Mouse (Mus musculus) limb, embryonic 12.5 days (tissue): ENCODE data around the gene Nipsnap2. TPM values are rescaled to one million over a fixed set of nuclear protein-coding genes. Genes with fewer than 3 reads are reported as not detected.

Experiments
- ATAC-seq: fragments of 200-750 bp; cut with Nextera tagmentation; 2 replicates; pipeline ENCODE4 v1.8.0; 2017; ENCODE audit warnings: low read depth, moderate TSS enrichment; ENCODE audit not compliant: insufficient number of reproducible peaks, insufficient read depth, low FRiP score, low TSS enrichment
- H3K27ac ChIP-seq: fragments of 300-500 bp; sonication (generic); 2 replicates; pipeline ENCODE4 v1.5.1; 2016; ENCODE audit warnings: mild to moderate bottlenecking, moderate library complexity
- H3K27me3 ChIP-seq: fragments of 300-500 bp; sonication (generic); 2 replicates; pipeline ENCODE4 v1.6.1; 2016; ENCODE audit warnings: mild to moderate bottlenecking, moderate library complexity
- H3K36me3 ChIP-seq: fragments of 300-500 bp; sonication (generic); 2 replicates; pipeline ENCODE4 v1.6.1; 2016; ENCODE audit warnings: mild to moderate bottlenecking, moderate library complexity
- H3K4me1 ChIP-seq: fragments of 300-500 bp; sonication (generic); replicated peaks from 2 replicates; pipeline ENCODE4 v1.6.1; 2016
- H3K4me2 ChIP-seq: fragments of 300-500 bp; sonication (generic); 2 replicates; pipeline ENCODE4 v1.6.1; 2016; ENCODE audit warnings: mild to moderate bottlenecking, moderate library complexity
- H3K4me3 ChIP-seq: fragments of 300-500 bp; sonication (generic); replicated peaks from 2 replicates; pipeline ENCODE4 v1.5.1; 2016; ENCODE audit warnings: mild to moderate bottlenecking
- H3K9ac ChIP-seq: fragments of 300-500 bp; sonication (generic); replicated peaks from 2 replicates; pipeline ENCODE4 v1.6.1; 2016; ENCODE audit warnings: mild to moderate bottlenecking, moderate library complexity
- H3K9me3 ChIP-seq: fragments of 300-500 bp; sonication (generic); 2 replicates; pipeline ENCODE4 v1.6.1; 2016; ENCODE audit warnings: mild to moderate bottlenecking, moderate library complexity
- WGBS: fragments of 180-500 bp; shearing (Covaris S2); methylation state at CpG from one replicate; pipeline ENCODE4 v1.1.7; 2016; 5-methylcytosine and 5-hydroxymethylcytosine counted together
- polyA plus RNA-seq: library from polyadenylated mRNA; unstranded; fragments of >200 nt; fragmentation: Nextera tagmentation; extraction: Ambion mirVana; gene quantifications from 2 replicates; pipeline ENCODE4 v1.2.1, GENCODE M21; 2016

The Nipsnap2 gene
- polyA plus RNA-seq, 1 experiment from 2014 or later, result 106 TPM

DNA sequence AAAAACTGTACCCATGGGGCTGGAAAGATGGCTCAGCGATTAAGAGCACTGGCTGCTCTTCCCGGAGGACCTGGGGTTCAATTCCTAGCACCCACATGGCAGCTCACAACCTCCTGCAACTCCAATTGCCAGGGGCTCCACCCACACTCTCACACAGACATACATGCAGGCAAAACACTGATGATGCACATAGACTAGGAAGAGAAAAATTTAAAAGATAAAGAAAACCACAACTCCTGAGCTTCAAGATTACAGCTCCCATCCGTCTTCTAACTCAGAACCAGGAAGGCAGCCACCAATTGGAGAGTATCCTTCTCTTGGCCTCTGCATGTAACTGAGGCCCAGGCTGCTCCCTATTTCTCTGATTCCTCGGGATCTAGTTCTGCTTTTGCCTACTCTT is 595 bp upstream of the Nipsnap2 start:
- peaks cover 10% of the 10 kb centered on the region for H3K36me3 ChIP-seq
- H3K4me3 ChIP-seq, result peak overlapping the region; percentile 91
- peak overlapping the region; percentile 98; the same call in 1 of the 2 replicates for H3K9ac ChIP-seq
- H3K27ac ChIP-seq, result peak overlapping the region; percentile 97
- peaks cover 5% of the 10 kb centered on the region; the same call in 1 of the 2 replicates for H3K9me3 ChIP-seq
- peaks cover 24% of the 10 kb centered on the region for H3K4me1 ChIP-seq
- 54% methylated on average over 4 of the region's 4 CpGs for WGBS
- H3K27me3 ChIP-seq, result no peaks in the 10 kb centered on the region
- ATAC-seq, result no peak
- H3K4me2 ChIP-seq, result peak overlapping the region; percentile 61

DNA sequence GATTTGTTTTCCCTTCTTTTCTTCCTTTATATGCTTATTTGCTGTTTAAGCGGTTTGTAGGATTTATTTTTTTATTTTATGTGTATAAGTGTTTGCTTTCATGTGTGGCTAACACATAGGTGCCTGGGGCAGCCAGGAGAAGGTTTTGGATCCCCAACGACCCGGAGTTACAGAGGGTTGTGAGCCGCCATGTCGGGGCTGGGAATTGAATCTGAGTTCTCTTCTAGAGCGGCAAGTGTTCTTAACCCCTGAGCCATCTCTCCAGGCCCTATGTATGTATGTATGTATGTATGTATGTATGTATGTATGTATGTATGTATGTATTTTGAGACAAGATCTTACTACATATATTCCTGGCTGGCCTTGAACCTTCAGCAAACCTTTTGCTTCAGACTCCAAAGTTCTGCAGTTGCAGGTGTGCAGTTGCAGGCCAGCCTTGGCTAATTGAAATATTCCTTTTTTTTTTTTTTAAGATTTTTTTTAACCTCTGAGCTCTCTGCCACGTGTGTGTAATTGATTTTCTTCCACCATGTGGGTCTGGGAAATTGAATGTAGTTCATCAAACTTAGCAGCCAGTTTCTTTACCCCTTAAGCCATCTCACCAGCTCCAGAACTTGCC is 1.0 kb downstream of the Nipsnap2 start:
- ATAC-seq, result no peak
- peak overlapping the region; percentile 97 for H3K27ac ChIP-seq
- peak overlapping the region; percentile 61 for H3K4me2 ChIP-seq
- peak overlapping the region; percentile 91 for H3K4me3 ChIP-seq
- no peaks in the 10 kb centered on the region for H3K9me3 ChIP-seq
- H3K9ac ChIP-seq, result peak overlapping the region; percentile 98
- WGBS, result 16% methylated on average over 7 of the region's 7 CpGs
- no peaks in the 10 kb centered on the region for H3K36me3 ChIP-seq
- H3K4me1 ChIP-seq, result peaks cover 36% of the 10 kb centered on the region
- H3K27me3 ChIP-seq, result no peaks in the 10 kb centered on the region

DNA sequence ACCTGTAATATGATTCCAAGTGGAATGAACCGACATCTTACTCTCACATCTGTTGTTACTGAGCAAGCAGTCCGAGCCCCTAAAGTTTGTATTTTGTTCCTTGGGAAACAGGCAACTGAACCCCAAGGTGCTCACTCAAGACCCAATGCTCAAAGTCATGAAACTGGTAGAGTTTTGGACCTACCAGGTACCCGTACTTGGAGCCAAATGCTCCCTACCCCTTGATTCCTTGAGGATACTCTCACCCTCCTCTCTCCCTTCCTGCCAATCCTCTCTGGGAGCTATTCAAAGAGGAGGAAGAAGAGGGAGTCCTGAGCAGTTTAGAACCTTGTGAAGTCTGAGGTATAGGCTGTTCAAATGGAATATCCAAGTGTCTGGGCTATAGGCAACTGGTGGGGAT is 1.9 kb downstream of the Nipsnap2 start:
- no peak for ATAC-seq
- Histone ChIP-seq H3K36me3 (no peaks in the 10 kb centered on the region), H3K9me3 (no peaks in the 10 kb centered on the region), H3K4me3 (no peak overlapping the region), H3K9ac (no peak overlapping the region), H3K27ac (no peak overlapping the region), H3K27me3 (no peaks in the 10 kb centered on the region), H3K4me1 (peaks cover 36% of the 10 kb centered on the region), H3K4me2 (peak overlapping the region; percentile 61; the same call in 1 of the 2 replicates)
- 63% methylated on average over 3 of the region's 3 CpGs for WGBS

DNA sequence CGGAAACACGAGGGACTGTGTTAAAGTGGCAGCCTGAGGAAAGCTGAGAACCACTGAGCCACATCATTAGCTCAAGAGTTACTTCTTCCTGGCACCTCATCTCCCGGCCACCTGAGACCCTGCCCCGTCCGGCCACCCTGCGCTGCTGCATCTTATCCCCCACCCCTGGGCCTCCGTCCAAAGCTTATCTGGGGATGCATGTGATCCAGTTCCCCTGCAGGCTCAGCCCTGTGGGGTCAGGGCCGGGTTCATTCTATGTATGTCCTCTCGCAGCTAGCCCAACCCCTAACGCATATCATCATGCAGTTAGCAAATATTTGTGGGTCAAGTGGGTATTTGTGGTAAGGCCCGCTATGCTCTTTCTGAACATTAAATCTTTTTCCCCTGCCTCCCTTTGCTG is 4.4 kb downstream of the Nipsnap2 start:
- Histone ChIP-seq H3K9me3 (no peaks in the 10 kb centered on the region), H3K27me3 (no peaks in the 10 kb centered on the region), H3K27ac (0 out of 2 replicates have a peak overlapping the region, but pooled peaks have one; percentile 7), H3K4me3 (no peak overlapping the region), H3K4me2 (no peak overlapping the region), H3K9ac (no peak overlapping the region), H3K36me3 (peaks cover 2% of the 10 kb centered on the region; the same call in 1 of the 2 replicates), H3K4me1 (peaks cover 36% of the 10 kb centered on the region)
- WGBS, result 61% methylated on average over 11 of the region's 11 CpGs
- no peak for ATAC-seq

DNA sequence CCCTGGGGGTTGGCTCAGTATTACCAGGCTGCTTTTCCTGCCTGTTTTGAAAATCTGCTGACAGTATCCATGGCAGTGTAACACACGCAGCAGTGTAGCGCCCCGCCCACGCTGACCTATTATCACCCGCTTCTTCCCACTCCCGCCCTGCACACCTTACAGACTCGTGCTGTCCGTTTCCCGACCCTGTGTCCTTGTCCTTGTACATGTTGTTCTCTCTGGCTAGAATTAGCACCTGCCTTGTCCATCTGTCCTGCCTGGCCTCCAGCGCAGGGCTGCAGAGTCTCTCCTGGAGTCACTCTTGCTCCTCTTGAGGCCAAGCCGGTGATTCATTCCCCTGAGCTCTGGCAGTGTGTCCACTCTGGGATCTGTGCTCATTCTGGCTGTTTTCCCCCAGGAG is 5.5 kb downstream of the Nipsnap2 start:
- no peak for ATAC-seq

DNA sequence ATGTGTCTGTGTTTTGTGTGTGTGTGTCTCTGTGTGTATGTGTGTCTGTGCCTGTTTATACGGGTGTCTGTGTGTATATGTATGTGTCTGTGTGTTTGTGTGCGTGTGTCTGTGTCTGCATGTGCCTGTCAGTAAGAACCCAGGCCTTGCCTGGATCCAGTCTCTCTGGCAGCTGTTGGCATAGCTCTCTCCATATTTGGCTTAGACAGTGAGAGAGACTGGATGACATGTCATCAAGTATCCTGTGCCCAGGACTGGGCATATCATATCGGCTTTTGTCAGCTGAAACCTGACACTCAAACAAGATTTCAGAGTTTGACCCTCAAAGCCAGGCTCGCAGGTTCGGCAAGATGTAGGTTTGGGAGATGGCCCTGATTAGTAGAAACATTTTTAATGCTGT is 6.2 kb downstream of the Nipsnap2 start:
- Histone ChIP-seq H3K4me3 (no peak overlapping the region), H3K9me3 (no peaks in the 10 kb centered on the region), H3K9ac (no peak overlapping the region), H3K36me3 (peaks cover 6% of the 10 kb centered on the region; the same call in 1 of the 2 replicates), H3K27me3 (no peaks in the 10 kb centered on the region), H3K27ac (no peak overlapping the region), H3K4me2 (no peak overlapping the region), H3K4me1 (peaks cover 32% of the 10 kb centered on the region)
- no peak for ATAC-seq
- WGBS, result 62% methylated on average over 5 of the region's 5 CpGs

More for the DNA sequence above, 5.5 kb downstream of the Nipsnap2 start:
- no peak overlapping the region for H3K9ac ChIP-seq
- H3K4me3 ChIP-seq, result no peak overlapping the region
- 73% methylated on average over 11 of the region's 11 CpGs for WGBS
- no peaks in the 10 kb centered on the region for H3K9me3 ChIP-seq
- H3K27ac ChIP-seq, result no peak overlapping the region
- peaks cover 36% of the 10 kb centered on the region for H3K4me1 ChIP-seq
- H3K27me3 ChIP-seq, result no peaks in the 10 kb centered on the region
- H3K36me3 ChIP-seq, result peaks cover 6% of the 10 kb centered on the region; the same call in 1 of the 2 replicates
- H3K4me2 ChIP-seq, result no peak overlapping the region

DNA sequence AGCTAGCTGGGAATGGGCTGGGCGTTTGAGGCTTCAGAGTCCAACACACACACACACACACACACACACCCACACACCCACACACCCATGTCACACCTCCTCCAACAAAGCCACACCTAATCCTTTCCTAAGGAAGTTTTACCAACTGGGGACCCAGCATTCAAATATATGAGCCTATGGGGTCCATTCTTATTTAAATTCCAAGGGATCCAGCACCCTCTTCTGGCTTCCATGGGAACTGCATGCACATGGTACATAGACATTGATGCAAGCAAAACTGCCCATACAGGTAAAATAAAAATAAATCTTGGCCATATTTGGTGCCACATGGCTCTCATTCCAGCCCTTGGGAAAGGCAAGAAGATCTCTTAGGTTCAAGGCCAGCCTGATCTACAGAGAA is 16.1 kb downstream of the Nipsnap2 start:
- H3K27me3 ChIP-seq, result no peaks in the 10 kb centered on the region
- no peaks in the 10 kb centered on the region for H3K9me3 ChIP-seq
- H3K27ac ChIP-seq, result no peak overlapping the region
- H3K9ac ChIP-seq, result no peak overlapping the region
- 85% methylated on average over 1 of the region's 1 CpGs for WGBS
- H3K4me3 ChIP-seq, result no peak overlapping the region
- H3K36me3 ChIP-seq, result peaks cover 63% of the 10 kb centered on the region
- no peak for ATAC-seq
- H3K4me2 ChIP-seq, result no peak overlapping the region
- H3K4me1 ChIP-seq, result no peaks in the 10 kb centered on the region

DNA sequence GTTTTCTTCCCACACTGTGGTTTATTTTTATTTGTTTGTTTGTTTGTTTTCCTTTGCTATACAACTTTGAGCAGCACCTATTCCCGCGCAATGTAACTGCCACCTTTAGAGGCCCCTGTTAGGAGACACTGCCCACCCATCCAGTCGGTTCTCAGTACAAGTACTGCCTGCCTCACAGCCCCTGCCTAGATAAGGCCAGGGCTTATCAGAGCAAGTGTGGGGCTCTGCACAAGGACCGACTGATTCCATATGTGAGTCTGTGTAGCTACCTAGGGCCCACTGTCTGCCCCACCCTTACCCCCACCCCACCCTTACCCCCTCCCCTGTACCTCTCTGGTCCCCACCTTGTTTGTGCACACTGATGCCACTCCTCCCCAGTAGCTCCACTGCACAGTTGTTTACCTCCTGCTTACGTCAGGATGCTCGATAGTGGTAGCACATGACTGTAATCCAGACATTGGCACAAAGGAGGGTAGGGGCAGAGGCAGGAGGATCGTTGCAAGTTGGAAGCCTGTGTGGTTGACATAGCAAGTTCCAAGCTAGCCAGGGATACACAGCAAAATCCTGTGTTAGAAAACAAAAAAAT is 18.1 kb downstream of the Nipsnap2 start:
- Histone ChIP-seq H3K27ac (no peak overlapping the region), H3K27me3 (no peaks in the 10 kb centered on the region), H3K9me3 (no peaks in the 10 kb centered on the region), H3K36me3 (peaks cover 73% of the 10 kb centered on the region), H3K4me3 (no peak overlapping the region), H3K9ac (no peak overlapping the region), H3K4me1 (no peaks in the 10 kb centered on the region), H3K4me2 (no peak overlapping the region)
- ATAC-seq, result no peak
- WGBS, result 83% methylated on average over 7 of the region's 7 CpGs

DNA sequence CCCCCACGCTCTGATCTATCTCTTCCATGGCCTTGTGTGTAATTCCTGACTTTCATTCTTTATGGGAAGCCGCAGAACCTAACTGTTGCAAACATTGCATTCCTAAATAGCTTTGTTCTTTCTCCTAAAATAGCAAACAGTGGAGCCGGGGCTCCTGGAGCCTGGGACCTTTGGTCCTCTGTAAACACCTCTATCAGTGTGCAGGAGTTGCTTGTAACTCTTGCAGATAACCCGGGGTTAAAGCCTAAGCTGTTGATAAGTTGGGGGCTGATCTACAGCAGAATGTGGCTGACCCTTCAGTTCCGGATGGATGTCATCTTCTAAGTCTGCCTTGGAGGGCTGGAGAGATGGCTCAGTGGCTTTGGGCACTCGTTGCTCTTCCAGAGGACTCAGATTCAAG is 19.2 kb downstream of the Nipsnap2 start:
- Histone ChIP-seq H3K9me3 (no peaks in the 10 kb centered on the region), H3K9ac (no peak overlapping the region), H3K36me3 (peaks cover 79% of the 10 kb centered on the region), H3K4me2 (no peak overlapping the region), H3K27me3 (no peaks in the 10 kb centered on the region), H3K4me3 (no peak overlapping the region), H3K27ac (no peak overlapping the region), H3K4me1 (no peaks in the 10 kb centered on the region)
- WGBS, result 61% methylated on average over 6 of the region's 6 CpGs
- ATAC-seq, result no peak

DNA sequence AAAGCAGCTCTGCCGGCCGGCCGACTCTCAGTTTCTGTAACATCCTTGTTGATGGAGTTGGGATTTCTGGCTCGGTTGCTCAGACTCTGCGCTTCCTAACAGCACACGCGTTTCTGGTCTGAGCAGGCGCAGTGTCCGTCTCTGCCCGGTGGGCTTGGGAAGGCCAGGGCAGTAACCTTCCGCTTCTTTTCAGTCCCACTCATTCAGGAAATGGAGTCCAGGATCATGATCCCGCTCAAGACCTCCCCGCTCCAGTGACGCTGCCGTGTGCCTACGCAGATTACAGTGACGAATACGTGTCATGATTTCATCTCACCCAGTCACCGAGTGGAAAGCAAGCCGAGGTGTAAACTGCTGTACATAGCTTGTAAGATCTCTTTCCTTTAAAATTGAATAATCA is 32.0 kb downstream of the Nipsnap2 start:
- H3K27ac ChIP-seq, result no peak overlapping the region
- H3K4me2 ChIP-seq, result no peak overlapping the region
- H3K27me3 ChIP-seq, result no peaks in the 10 kb centered on the region
- peaks cover 10% of the 10 kb centered on the region; the same call in 1 of the 2 replicates for H3K4me1 ChIP-seq
- no peaks in the 10 kb centered on the region for H3K9me3 ChIP-seq
- ATAC-seq, result no peak
- no peak overlapping the region for H3K9ac ChIP-seq
- H3K36me3 ChIP-seq, result peaks cover 46% of the 10 kb centered on the region
- no peak overlapping the region for H3K4me3 ChIP-seq
- 93% methylated on average over 20 of the region's 20 CpGs for WGBS

DNA sequence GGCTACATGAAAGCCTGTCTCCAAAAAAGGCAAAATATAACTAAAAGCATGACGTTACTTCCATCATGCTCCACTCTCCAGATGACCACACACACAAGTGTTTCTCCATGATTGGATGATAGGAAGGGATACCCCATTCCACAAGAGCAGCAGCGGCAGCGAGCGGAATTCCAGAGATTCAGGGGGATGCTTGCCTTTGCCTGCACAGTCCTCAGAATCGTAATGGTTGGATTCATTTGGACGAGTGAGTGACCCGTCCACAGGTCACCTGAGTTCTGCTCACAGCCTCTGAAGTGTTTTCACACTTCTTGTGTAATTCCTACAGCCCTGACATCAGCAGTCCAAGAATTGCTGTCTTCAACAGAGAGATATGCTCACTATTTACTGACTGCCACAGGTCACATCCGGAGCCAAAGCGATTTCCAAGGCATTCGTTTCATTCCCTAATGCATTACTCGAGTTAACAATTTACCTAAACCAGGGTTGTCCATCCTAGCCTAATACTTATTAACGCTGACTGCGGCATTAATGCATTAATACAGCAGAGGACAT is 35.1 kb downstream of the Nipsnap2 start:
- Histone ChIP-seq H3K36me3 (peaks cover 33% of the 10 kb centered on the region), H3K4me2 (no peak overlapping the region), H3K9ac (no peak overlapping the region), H3K27me3 (no peaks in the 10 kb centered on the region), H3K4me3 (no peak overlapping the region), H3K27ac (no peak overlapping the region), H3K4me1 (peaks cover 11% of the 10 kb centered on the region), H3K9me3 (no peaks in the 10 kb centered on the region)
- no peak for ATAC-seq
- 88% methylated on average over 13 of the region's 13 CpGs for WGBS
